Mouse (Mus musculus) hindbrain, postnatal 0 days (tissue): ENCODE measurements around the gene Kcnq2. TPM values are rescaled to one million over a fixed set of nuclear protein-coding genes. Genes with fewer than 3 reads are reported as not detected.
A peak's percentile ranks its signal among the peaks of the same experiment; 100 is the strongest.

Experiments
- ATAC-seq: fragments of 200-750 bp; cut with Nextera tagmentation; 2 replicates; pipeline ENCODE4 v1.8.0; 2017; ENCODE audit warnings: mild to moderate bottlenecking, moderate TSS enrichment, moderate library complexity
- DNase-seq: peaks from one replicate; pipeline ENCODE4 v3.0.0-alpha.2; 2015; ENCODE audit warnings: low spot score
- H3K27ac ChIP-seq: fragments of 300-500 bp; sonication (generic); 2 replicates; pipeline ENCODE4 v1.5.1; 2014; ENCODE audit warnings: mild to moderate bottlenecking
- H3K27me3 ChIP-seq: fragments of 300-500 bp; sonication (generic); 2 replicates; pipeline ENCODE4 v1.6.1; 2014; ENCODE audit warnings: low read length, mixed read lengths; ENCODE audit not compliant: insufficient read depth
- H3K36me3 ChIP-seq: fragments of 300-500 bp; sonication (generic); 2 replicates; pipeline ENCODE4 v1.6.1; 2014; ENCODE audit warnings: low read length, mixed read lengths; ENCODE audit not compliant: insufficient read depth
- H3K4me1 ChIP-seq: fragments of 300-500 bp; sonication (generic); 2 replicates; pipeline ENCODE4 v1.6.1; 2014; ENCODE audit warnings: antibody characterized with exemption, low read length, mixed read lengths; ENCODE audit not compliant: insufficient read depth
- H3K4me2 ChIP-seq: fragments of 300-500 bp; sonication (generic); 2 replicates; pipeline ENCODE4 v1.6.1; 2014; ENCODE audit warnings: low read depth, mild to moderate bottlenecking, low read length, moderate library complexity, mixed read lengths
- H3K4me3 ChIP-seq: fragments of 300-500 bp; sonication (generic); 2 replicates; pipeline ENCODE4 v1.5.1; 2014; ENCODE audit warnings: low read length
- H3K9ac ChIP-seq: fragments of 300-500 bp; sonication (generic); replicated peaks from 2 replicates; pipeline ENCODE4 v1.6.1; 2014; ENCODE audit warnings: mild to moderate bottlenecking, low read length, moderate library complexity, mixed read lengths
- H3K9me3 ChIP-seq: fragments of 300-500 bp; sonication (generic); 2 replicates; pipeline ENCODE4 v1.6.1; 2016; ENCODE audit warnings: low read length, mixed read lengths
- CTCF ChIP-seq: IDR thresholded peaks from 2 replicates; pipeline ENCODE4 v1.5.1; 2016; ENCODE audit warnings: antibody characterized with exemption, control low read depth, low read depth
- WGBS: fragments of 180-500 bp; shearing (Covaris S2); extraction: QIAGEN DNeasy Blood & Tissue Kit; methylation state at CpG from one replicate; pipeline ENCODE4 v1.1.7; 2014; 5-methylcytosine and 5-hydroxymethylcytosine counted together
- polyA plus RNA-seq: library from polyadenylated mRNA; unstranded; fragments of >200 nt; fragmentation: Nextera tagmentation; extraction: Ambion mirVana; gene quantifications from 2 replicates; pipeline ENCODE4 v1.2.1, GENCODE M21; 2015
- total RNA-seq: library from RNA; depleted of rRNA; stranded (reverse); fragments of >200 nt; gene quantifications from 2 replicates; pipeline ENCODE4 v1.2.3, GENCODE M21; 2014

Kcnq2 gene
- total and polyA plus RNA-seq, 2 experiments from 2014 or later: 34.6 to 142 TPM

GRCm38 (mm10) chr2:181071706-181072402, 63.2 kb downstream of the Kcnq2 start:
- Histone ChIP-seq H3K9ac (no peak overlapping the region), H3K27ac (no peak overlapping the region), H3K4me1 (no peaks in the 10 kb centered on the region), H3K4me2 (no peak overlapping the region), H3K4me3 (no peak overlapping the region), H3K27me3 (no peaks in the 10 kb centered on the region), H3K36me3 (no peaks in the 10 kb centered on the region), H3K9me3 (no peaks in the 10 kb centered on the region)
- ATAC-seq (peak; percentile 64), DNase-seq (peak; percentile 85)
- 56% methylated on average over 7 of the region's 7 CpGs for WGBS
- TF ChIP-seq CTCF: peak; percentile 95

DNA sequence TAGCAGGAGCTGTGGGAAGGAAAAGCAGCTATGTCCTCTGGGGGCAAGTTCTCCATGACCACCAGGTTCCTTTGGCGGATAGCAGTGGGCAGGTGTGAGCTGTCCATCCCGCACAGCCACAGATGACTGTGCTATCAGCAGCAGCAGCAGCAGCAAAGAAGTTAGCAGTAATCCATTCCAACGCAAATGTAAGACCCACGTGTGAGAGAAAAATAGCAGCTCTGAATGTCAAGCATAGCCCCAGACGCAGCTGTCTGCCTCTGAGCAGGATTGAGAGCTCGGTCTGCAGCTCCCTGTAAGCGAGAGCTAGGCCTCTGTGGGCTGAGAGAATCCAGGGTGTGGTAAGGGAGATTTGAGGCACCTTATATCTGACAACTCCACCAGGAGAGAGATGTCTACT, 65.0 kb downstream of the Kcnq2 start:
- Histone ChIP-seq H3K4me2 (no peak overlapping the region), H3K4me1 (no peaks in the 10 kb centered on the region), H3K27ac (no peak overlapping the region), H3K4me3 (no peak overlapping the region), H3K27me3 (no peaks in the 10 kb centered on the region), H3K9ac (no peak overlapping the region), H3K9me3 (no peaks in the 10 kb centered on the region), H3K36me3 (no peaks in the 10 kb centered on the region)
- 65% methylated on average over 7 of the region's 7 CpGs for WGBS
- TF ChIP-seq CTCF: no peak
- ATAC-seq: no peak
- peak; percentile 23 for DNase-seq

DNA sequence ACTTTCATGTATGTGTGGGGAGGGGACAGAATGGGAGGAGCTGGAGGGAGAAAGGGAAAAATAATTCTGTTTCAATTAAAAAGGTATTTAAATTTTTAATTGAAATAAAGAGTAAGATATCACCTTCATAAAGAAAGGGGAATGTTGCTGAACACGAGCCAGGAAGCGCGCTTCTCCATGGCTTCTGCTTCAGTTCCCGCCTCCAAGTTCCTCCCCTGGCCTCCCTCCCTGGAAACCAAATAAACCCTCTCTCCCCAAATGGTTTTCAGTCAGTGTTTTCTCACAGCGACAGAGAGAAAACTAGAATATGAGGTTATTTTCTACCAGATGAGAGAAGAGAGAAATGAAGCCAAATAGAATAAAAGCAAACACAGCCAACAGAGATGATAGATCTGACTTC, 66.6 kb downstream of the Kcnq2 start:
- H3K9ac ChIP-seq: no peak overlapping the region
- TF ChIP-seq CTCF: no peak
- no peak overlapping the region for H3K4me2 ChIP-seq
- H3K9me3 ChIP-seq: no peaks in the 10 kb centered on the region
- H3K4me1 ChIP-seq: no peaks in the 10 kb centered on the region
- 77% methylated on average over 5 of the region's 5 CpGs for WGBS
- H3K27ac ChIP-seq: no peak overlapping the region
- DNase-seq (no peak), ATAC-seq (no peak)
- H3K4me3 ChIP-seq: no peak overlapping the region
- no peaks in the 10 kb centered on the region for H3K27me3 ChIP-seq
- H3K36me3 ChIP-seq: no peaks in the 10 kb centered on the region

DNA sequence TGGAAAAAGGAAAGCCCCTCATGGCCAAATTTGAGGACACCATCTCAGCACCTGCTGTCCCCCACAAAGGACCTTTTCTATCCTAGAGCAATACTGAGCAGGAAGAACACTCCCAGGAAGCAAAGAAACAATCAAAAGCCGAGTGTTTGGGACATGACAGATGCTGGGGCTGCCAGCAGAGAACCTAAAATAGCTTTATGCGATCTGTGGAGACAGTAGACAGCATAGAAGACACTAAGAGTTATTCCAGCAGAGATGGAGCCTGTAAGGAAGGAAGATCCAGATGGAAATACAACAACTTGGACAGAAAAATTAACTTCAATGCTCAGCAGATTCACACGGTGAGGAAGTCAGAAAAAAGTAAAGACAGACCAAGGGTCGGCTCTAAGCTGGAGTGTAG, 69.3 kb downstream of the Kcnq2 start:
- no peaks in the 10 kb centered on the region for H3K4me1 ChIP-seq
- no peak overlapping the region for H3K4me2 ChIP-seq
- no peak overlapping the region for H3K4me3 ChIP-seq
- no peaks in the 10 kb centered on the region for H3K9me3 ChIP-seq
- H3K9ac ChIP-seq: no peak overlapping the region
- ATAC-seq (no peak), DNase-seq (no peak)
- TF ChIP-seq CTCF: no peak
- no peaks in the 10 kb centered on the region for H3K27me3 ChIP-seq
- no peak overlapping the region for H3K27ac ChIP-seq
- H3K36me3 ChIP-seq: no peaks in the 10 kb centered on the region
- 57% methylated on average over 4 of the region's 4 CpGs for WGBS

DNA sequence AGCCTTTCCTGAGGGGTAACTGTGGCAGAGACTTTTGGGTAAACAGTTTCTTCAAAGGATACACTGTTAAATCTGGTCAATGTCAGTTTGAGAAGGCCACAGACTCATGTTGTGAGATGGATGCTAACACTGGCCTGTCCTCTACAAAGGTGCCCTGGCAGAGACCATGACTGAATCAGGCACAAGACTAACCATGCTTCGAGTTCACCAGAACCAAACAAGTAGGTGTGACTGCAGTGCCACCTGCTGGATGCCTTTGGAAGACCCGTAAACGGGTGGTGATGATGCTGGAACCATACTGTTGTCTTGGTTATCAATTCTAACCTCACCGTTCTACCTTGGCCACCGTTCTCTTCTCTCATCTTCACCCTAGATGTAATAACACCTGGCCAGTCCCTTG, 75.0 kb downstream of the Kcnq2 start:
- Histone ChIP-seq H3K36me3 (no peaks in the 10 kb centered on the region), H3K27ac (no peak overlapping the region), H3K4me2 (no peak overlapping the region), H3K27me3 (no peaks in the 10 kb centered on the region), H3K9ac (no peak overlapping the region), H3K9me3 (no peaks in the 10 kb centered on the region), H3K4me1 (no peaks in the 10 kb centered on the region), H3K4me3 (no peak overlapping the region)
- WGBS: 15% methylated on average over 5 of the region's 5 CpGs
- ATAC-seq (peak; percentile 79), DNase-seq (peak; percentile 93)
- peak; percentile 98 for TF ChIP-seq CTCF

DNA sequence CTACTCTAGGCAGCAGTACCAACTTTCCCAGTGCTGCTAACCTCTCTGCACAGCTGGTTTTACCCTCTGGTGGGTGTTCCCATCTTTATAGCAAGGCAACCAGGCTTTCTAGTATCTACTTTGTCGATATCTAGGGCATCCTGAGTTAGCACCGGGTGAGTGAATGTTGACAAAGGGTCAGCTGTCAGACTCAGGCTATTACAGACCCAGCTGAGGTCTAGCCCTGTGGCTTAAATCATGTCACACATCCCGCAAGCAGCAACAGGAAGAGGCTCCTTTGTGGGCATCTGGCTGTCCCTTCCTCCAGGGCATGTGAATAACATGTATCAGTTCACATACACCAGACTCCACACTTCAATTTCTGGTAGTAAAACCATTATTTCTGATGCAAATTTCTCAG, 76.9 kb downstream of the Kcnq2 start:
- H3K27me3 ChIP-seq: no peaks in the 10 kb centered on the region
- no peak overlapping the region for H3K4me2 ChIP-seq
- H3K36me3 ChIP-seq: no peaks in the 10 kb centered on the region
- H3K9ac ChIP-seq: no peak overlapping the region
- H3K4me3 ChIP-seq: no peak overlapping the region
- no peaks in the 10 kb centered on the region for H3K9me3 ChIP-seq
- no peak for DNase-seq
- WGBS: 39% methylated on average over 3 of the region's 3 CpGs
- no peak for ATAC-seq
- H3K4me1 ChIP-seq: no peaks in the 10 kb centered on the region
- no peak overlapping the region for H3K27ac ChIP-seq
- no peak for TF ChIP-seq CTCF

DNA sequence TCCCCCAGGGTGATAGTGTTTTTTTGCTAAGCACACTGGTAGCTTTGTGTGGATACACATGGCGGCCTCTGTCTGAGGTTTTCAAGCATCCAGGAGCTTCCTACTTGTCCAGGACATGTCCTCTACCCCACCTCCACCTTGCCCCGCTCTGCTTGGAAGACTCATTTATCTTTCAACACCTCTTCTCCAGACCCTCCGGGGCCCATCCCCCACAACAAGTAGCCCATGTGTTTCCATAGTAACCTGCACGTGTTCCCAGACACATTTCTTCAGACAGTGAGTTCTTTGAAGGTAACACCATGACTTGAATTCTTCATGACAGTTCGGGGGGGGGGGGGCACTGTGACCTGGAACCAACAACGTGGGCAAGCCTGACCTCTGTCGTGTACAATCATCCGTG, 77.8 kb downstream of the Kcnq2 start:
- ATAC-seq: peak; percentile 68

More for the DNA sequence above, 77.8 kb downstream of the Kcnq2 start:
- H3K4me3 ChIP-seq: no peak overlapping the region
- WGBS: 33% methylated on average over 8 of the region's 8 CpGs
- no peak overlapping the region for H3K27ac ChIP-seq
- TF ChIP-seq CTCF: no peak
- no peak overlapping the region for H3K4me2 ChIP-seq
- peak; percentile 65 for DNase-seq
- H3K9me3 ChIP-seq: no peaks in the 10 kb centered on the region
- no peaks in the 10 kb centered on the region for H3K4me1 ChIP-seq
- H3K9ac ChIP-seq: no peak overlapping the region
- H3K27me3 ChIP-seq: no peaks in the 10 kb centered on the region
- H3K36me3 ChIP-seq: no peaks in the 10 kb centered on the region
